Mouse (Mus musculus) megakaryocyte-erythroid progenitor cell, adult 5-6 weeks (primary cell): Measurements from ENCODE around the gene Vmn1r211. TPM values are rescaled to one million over a fixed set of nuclear protein-coding genes. Genes with fewer than 3 reads are reported as not detected.
"Not testable (repeated sequence)": the region's sequence is repeated elsewhere in the genome, so short reads cannot be mapped to it uniquely, and the experiment has no call there.

Experiments used
- ATAC-seq: replicated peaks from 2 replicates; pipeline ENCODE4 v1.8.0; 2016; ENCODE audit warnings: mild to moderate bottlenecking, inconsistent platforms; ENCODE audit not compliant: severe bottlenecking, poor library complexity, low FRiP score, low TSS enrichment
- total RNA-seq, 2 experiments: library from RNA; stranded (forward) in 1 of 2; stranded (reverse) in 1 of 2; fragments of 200-1000, 215-1000 nt in 1 of 2; fragments of >200 nt in 1 of 2; fragmentation: Nextera tagmentation in 1 of 2; gene quantifications; 2 replicates each; pipeline ENCODE4 v1.2.3; 2014 to 2017

Vmn1r211 gene
- total RNA-seq (2014; fragmentation: Nextera tagmentation) (not detected in 2 replicates), total RNA-seq (2017) (not detected in 2 replicates)

GRCm38 (mm10) chr13:22857461-22857860 is at the start of gene Vmn1r211:
Gene Vmn1r211 (minus strand): TSS chr13:22857561.
- ATAC-seq: no peak

- no peak for ATAC-seq
Observed at GRCm38 (mm10) chr13:22884105-22884504, 26.7 kb upstream of the Vmn1r211 start, which contains the start of gene Vmn1r212. Gene Vmn1r212 (minus strand): TSS chr13:22884205.

GRCm38 (mm10) chr13:22879257-22879656 is 21.9 kb upstream of the Vmn1r211 start:
- no peak for ATAC-seq

GRCm38 (mm10) chr13:22854760-22855159 is 2.6 kb downstream of the Vmn1r211 start:
- ATAC-seq: no peak

- no peak for ATAC-seq
Observed at GRCm38 (mm10) chr13:22846798-22847197, 10.6 kb downstream of the Vmn1r211 start.

GRCm38 (mm10) chr13:22844304-22844703 is 13.1 kb downstream of the Vmn1r211 start:
- ATAC-seq: not testable (repeated sequence)

- no peak for ATAC-seq
Observed at GRCm38 (mm10) chr13:22831248-22831647, 26.1 kb downstream of the Vmn1r211 start, which contains the start of gene Vmn1r210. Gene Vmn1r210 (minus strand): TSS chr13:22831348.

- not testable (repeated sequence) for ATAC-seq
Observed at GRCm38 (mm10) chr13:22829395-22829794, 28.0 kb downstream of the Vmn1r211 start.

- not testable (repeated sequence) for ATAC-seq
Observed at GRCm38 (mm10) chr13:22821601-22822000, 35.8 kb downstream of the Vmn1r211 start.

GRCm38 (mm10) chr13:22809582-22809981 is 47.8 kb downstream of the Vmn1r211 start, which contains the start of gene Vmn1r209:
Gene Vmn1r209 (minus strand): TSS chr13:22809682.
- ATAC-seq: not testable (repeated sequence)

Other genes starting within 250 kb of the Vmn1r211 start
- not detected in 2 replicates for gene Vmn1r206, start 233.3 kb downstream of the Vmn1r211 start, total RNA-seq (2014; fragmentation: Nextera tagmentation)
- not detected in 2 replicates for gene Vmn1r206, start 233.3 kb downstream of the Vmn1r211 start, total RNA-seq (2017)
- not detected in 2 replicates for gene Vmn1r207-ps, start 127.9 kb downstream of the Vmn1r211 start, total RNA-seq (2014; fragmentation: Nextera tagmentation)
- not detected in 2 replicates for gene Vmn1r207-ps, start 127.9 kb downstream of the Vmn1r211 start, total RNA-seq (2017)
- gene Vmn1r208, start 80.2 kb downstream of the Vmn1r211 start, total RNA-seq (2014; fragmentation: Nextera tagmentation): not detected in 2 replicates
- not detected in 2 replicates for gene Vmn1r208, start 80.2 kb downstream of the Vmn1r211 start, total RNA-seq (2017)
- not detected in 2 replicates for gene Vmn1r209, start 47.9 kb downstream of the Vmn1r211 start, total RNA-seq (2014; fragmentation: Nextera tagmentation)
- gene Vmn1r209, start 47.9 kb downstream of the Vmn1r211 start, total RNA-seq (2017): not detected in 2 replicates
- not detected in 2 replicates for gene Vmn1r210, start 26.2 kb downstream of the Vmn1r211 start, total RNA-seq (2014; fragmentation: Nextera tagmentation)
- not detected in 2 replicates for gene Vmn1r210, start 26.2 kb downstream of the Vmn1r211 start, total RNA-seq (2017)
- not detected in 2 replicates for gene Vmn1r212, start 26.6 kb upstream of the Vmn1r211 start, total RNA-seq (2014; fragmentation: Nextera tagmentation)
- gene Vmn1r212, start 26.6 kb upstream of the Vmn1r211 start, total RNA-seq (2017): not detected in 2 replicates
- gene Vmn1r213, start 150.1 kb upstream of the Vmn1r211 start, total RNA-seq (2014; fragmentation: Nextera tagmentation): not detected in 2 replicates
- gene Vmn1r213, start 150.1 kb upstream of the Vmn1r211 start, total RNA-seq (2017): not detected in 2 replicates
- not detected in 2 replicates for gene Vmn1r214, start 172.9 kb upstream of the Vmn1r211 start, total RNA-seq (2014; fragmentation: Nextera tagmentation)
- not detected in 2 replicates for gene Vmn1r214, start 172.9 kb upstream of the Vmn1r211 start, total RNA-seq (2017)
- gene Vmn1r215, start 210.5 kb upstream of the Vmn1r211 start, total RNA-seq (2014; fragmentation: Nextera tagmentation): not detected in 2 replicates
- not detected in 2 replicates for gene Vmn1r215, start 210.5 kb upstream of the Vmn1r211 start, total RNA-seq (2017)